Mouse (Mus musculus): Measurements from ENCODE around the gene Xkrx. TPM values are rescaled to one million over a fixed set of nuclear protein-coding genes. Genes with fewer than 3 reads are reported as not detected.

Gene Xkrx
- polyA plus RNA-seq, 1 experiment from 2014 or later, result 0.09 TPM

DNA sequence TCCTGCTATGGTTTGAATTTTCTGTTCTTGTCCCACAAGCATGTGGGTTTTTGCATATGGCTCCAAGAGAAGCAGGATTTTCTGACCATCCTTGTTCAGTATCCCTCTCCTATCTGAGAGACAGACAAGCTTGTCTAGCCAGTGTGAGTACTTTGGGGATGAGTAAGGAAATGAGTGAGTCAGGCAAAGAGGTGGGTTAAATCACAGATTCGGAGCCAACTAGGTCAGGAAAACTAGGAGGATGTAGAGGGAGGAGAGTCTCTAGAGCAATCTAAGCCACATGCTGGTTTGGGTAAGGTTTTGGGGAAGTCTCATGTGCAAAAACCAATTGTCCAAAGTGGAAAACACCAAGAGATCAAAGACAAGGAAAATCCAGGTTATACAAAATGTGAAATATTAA is 20.3 kb downstream of the Xkrx start:
- no peak overlapping the region for H3K4me2 ChIP-seq
- no peak for ATAC-seq (ENCODE audit: low read depth)
- no peaks in the 10 kb centered on the region for H3K27me3 ChIP-seq
- WGBS (ENCODE audit: insufficient replicate concordance), result 50% methylated on average over 1 of the region's 1 CpGs
- H3K4me3 ChIP-seq (replicated peaks), result no peak overlapping the region
- H3K9ac ChIP-seq, result no peak overlapping the region
- H3K9me3 ChIP-seq (replicated peaks), result no peaks in the 10 kb centered on the region
- DNase-seq, result no peak
- no peaks in the 10 kb centered on the region for H3K36me3 ChIP-seq
- no peak overlapping the region for H3K27ac ChIP-seq
- H3K4me1 ChIP-seq (replicated peaks), result 0 out of 2 replicates have a peak, but pooled peaks cover 2% of the 10 kb centered on the region

GRCm38 (mm10) chrX:134140024-134140423 is 21.9 kb downstream of the Xkrx start:
- ATAC-seq (ENCODE audit: low read depth) (no peak), DNase-seq (no peak)
- H3K27me3 ChIP-seq, result no peaks in the 10 kb centered on the region
- no peak overlapping the region for H3K9ac ChIP-seq
- H3K27ac ChIP-seq, result no peak overlapping the region
- no peak overlapping the region for H3K4me3 ChIP-seq (replicated peaks)
- H3K4me2 ChIP-seq, result no peak overlapping the region
- H3K4me1 ChIP-seq (replicated peaks), result 0 out of 2 replicates have a peak, but pooled peaks cover 2% of the 10 kb centered on the region
- H3K9me3 ChIP-seq (replicated peaks), result no peaks in the 10 kb centered on the region
- 63% methylated on average over 6 of the region's 6 CpGs for WGBS (ENCODE audit: insufficient replicate concordance)
- H3K36me3 ChIP-seq, result no peaks in the 10 kb centered on the region

DNA sequence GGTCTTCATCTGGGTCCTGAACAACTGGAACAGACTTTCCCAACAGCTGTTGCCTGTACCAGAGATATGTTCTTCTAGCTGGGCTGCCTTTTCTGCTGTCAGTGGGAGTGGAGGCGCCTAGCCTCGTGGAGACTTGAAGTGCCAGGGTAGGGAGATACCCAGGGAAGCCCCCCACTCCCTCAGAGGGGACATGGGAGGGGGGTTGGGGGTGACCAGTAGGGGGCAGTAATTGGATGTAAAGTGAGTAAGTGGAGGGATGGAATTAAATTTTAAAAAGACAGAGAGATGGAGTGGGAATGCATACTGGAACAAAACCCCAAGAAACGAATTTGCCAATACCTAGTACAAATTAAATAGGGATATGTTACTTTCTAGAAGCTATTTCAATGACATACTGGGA is 28.1 kb downstream of the Xkrx start:
- H3K4me3 ChIP-seq (replicated peaks), result no peak overlapping the region
- 36% methylated on average over 3 of the region's 3 CpGs for WGBS (ENCODE audit: insufficient replicate concordance)
- H3K27ac ChIP-seq, result no peak overlapping the region
- ATAC-seq (ENCODE audit: low read depth), result no peak
- no peak overlapping the region for H3K9ac ChIP-seq
- no peaks in the 10 kb centered on the region for H3K9me3 ChIP-seq (replicated peaks)
- DNase-seq, result no peak
- H3K4me2 ChIP-seq, result no peak overlapping the region
- H3K4me1 ChIP-seq (replicated peaks), result no peaks in the 10 kb centered on the region
- H3K36me3 ChIP-seq, result no peaks in the 10 kb centered on the region
- no peaks in the 10 kb centered on the region for H3K27me3 ChIP-seq

DNA sequence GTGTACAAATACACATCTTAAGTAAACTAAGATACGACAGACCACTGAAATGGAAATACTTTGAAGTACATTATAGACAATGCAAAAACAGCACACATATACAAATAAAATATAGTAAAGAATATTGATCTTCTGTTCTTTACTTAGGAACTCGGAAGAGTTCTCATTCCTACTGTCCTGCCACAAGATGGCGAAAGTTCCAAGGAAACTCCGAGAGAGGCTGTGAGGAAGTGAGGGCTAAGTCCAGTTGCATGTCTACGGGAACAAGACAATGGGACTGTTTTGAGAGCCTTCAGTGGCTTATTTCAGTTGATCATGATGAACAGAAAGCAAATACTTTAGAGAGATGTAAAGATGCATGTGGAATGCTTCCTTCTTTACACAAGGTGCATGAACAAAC is 29.6 kb downstream of the Xkrx start:
- Histone ChIP-seq H3K4me3 (replicated peaks) (no peak overlapping the region), H3K9ac (no peak overlapping the region), H3K27ac (no peak overlapping the region), H3K4me2 (no peak overlapping the region), H3K27me3 (no peaks in the 10 kb centered on the region; the same call in 1 of the 2 replicates), H3K4me1 (replicated peaks) (no peaks in the 10 kb centered on the region), H3K9me3 (replicated peaks) (no peaks in the 10 kb centered on the region), H3K36me3 (no peaks in the 10 kb centered on the region)
- DNase-seq, result no peak
- 29% methylated on average over 5 of the region's 5 CpGs for WGBS (ENCODE audit: insufficient replicate concordance)
- ATAC-seq (ENCODE audit: low read depth), result no peak

- no peak overlapping the region for H3K4me3 ChIP-seq (replicated peaks)
- no peak overlapping the region for H3K27ac ChIP-seq
- H3K36me3 ChIP-seq, result no peaks in the 10 kb centered on the region
- DNase-seq, result no peak
- ATAC-seq (ENCODE audit: low read depth), result no peak
- H3K27me3 ChIP-seq, result peaks cover 5% of the 10 kb centered on the region; the same call in 1 of the 2 replicates
- H3K4me1 ChIP-seq (replicated peaks), result no peaks in the 10 kb centered on the region
- H3K4me2 ChIP-seq, result no peak overlapping the region
- 51% methylated on average over 3 of the region's 3 CpGs for WGBS (ENCODE audit: insufficient replicate concordance)
- H3K9me3 ChIP-seq (replicated peaks), result no peaks in the 10 kb centered on the region
- H3K9ac ChIP-seq, result no peak overlapping the region
Observed at GRCm38 (mm10) chrX:134128549-134128948, 33.3 kb downstream of the Xkrx start.

DNA sequence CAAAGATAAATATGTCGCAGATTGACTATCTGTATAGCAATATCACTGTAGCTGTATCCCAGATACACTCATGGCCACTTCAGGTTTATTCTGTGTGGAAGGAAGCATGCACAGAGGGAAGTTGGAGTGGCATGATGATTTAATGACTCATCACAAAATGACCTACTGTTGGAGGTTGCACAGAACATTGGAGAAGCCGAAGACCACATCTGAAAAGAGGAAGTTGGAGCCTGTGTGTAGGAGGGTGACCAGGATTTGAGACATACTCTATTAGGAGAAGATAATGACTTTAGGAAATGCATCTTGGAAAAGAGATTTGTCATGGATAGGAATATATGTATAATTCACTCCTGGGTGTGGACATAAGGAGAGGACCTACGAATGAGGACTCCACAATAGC is 45.5 kb downstream of the Xkrx start:
- ATAC-seq (ENCODE audit: low read depth) (no peak), DNase-seq (no peak)
- no peak overlapping the region for H3K4me3 ChIP-seq (replicated peaks)
- no peak overlapping the region for H3K4me2 ChIP-seq
- no peaks in the 10 kb centered on the region for H3K4me1 ChIP-seq (replicated peaks)
- H3K9ac ChIP-seq, result no peak overlapping the region
- H3K36me3 ChIP-seq, result no peaks in the 10 kb centered on the region
- WGBS (ENCODE audit: insufficient replicate concordance), result 35% methylated on average over 3 of the region's 3 CpGs
- no peaks in the 10 kb centered on the region for H3K27me3 ChIP-seq
- H3K9me3 ChIP-seq (replicated peaks), result no peaks in the 10 kb centered on the region
- no peak overlapping the region for H3K27ac ChIP-seq

DNA sequence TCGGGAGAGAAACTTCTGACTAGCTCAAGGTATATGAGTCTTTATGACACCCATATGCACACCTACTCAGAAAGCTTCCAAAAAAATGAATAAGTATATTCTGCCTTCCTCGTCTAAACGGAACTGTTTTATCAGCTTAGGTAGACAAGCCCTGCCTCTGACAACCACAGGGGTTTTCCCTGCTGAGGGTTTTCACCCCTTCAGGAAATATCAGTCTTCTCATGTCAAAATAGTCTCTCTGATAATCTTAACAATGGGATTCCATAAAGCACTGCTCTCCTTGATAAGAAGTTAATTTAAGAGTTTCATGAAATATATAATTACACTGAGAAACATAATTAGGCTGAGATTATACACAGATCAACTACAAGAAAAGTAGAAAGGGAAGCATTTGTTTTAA is 50.1 kb downstream of the Xkrx start:
- H3K9ac ChIP-seq, result no peak overlapping the region
- H3K4me3 ChIP-seq (replicated peaks), result no peak overlapping the region
- ATAC-seq (ENCODE audit: low read depth) (no peak), DNase-seq (no peak)
- H3K4me2 ChIP-seq, result no peak overlapping the region
- no peaks in the 10 kb centered on the region for H3K9me3 ChIP-seq (replicated peaks)
- H3K27ac ChIP-seq, result no peak overlapping the region
- H3K27me3 ChIP-seq, result no peaks in the 10 kb centered on the region
- 23% methylated on average over 3 of the region's 3 CpGs for WGBS (ENCODE audit: insufficient replicate concordance)
- no peaks in the 10 kb centered on the region for H3K36me3 ChIP-seq
- no peaks in the 10 kb centered on the region for H3K4me1 ChIP-seq (replicated peaks)

- Histone ChIP-seq H3K36me3 (no peaks in the 10 kb centered on the region), H3K4me3 (replicated peaks) (no peak overlapping the region), H3K4me2 (no peak overlapping the region), H3K4me1 (replicated peaks) (no peaks in the 10 kb centered on the region), H3K27me3 (no peaks in the 10 kb centered on the region), H3K9ac (no peak overlapping the region), H3K27ac (no peak overlapping the region), H3K9me3 (replicated peaks) (no peaks in the 10 kb centered on the region)
- ATAC-seq (ENCODE audit: low read depth) (no peak), DNase-seq (no peak)
- WGBS (ENCODE audit: insufficient replicate concordance), result 58% methylated on average over 2 of the region's 2 CpGs
Observed at GRCm38 (mm10) chrX:134102641-134103040, 59.2 kb downstream of the Xkrx start.

Other genes starting within 250 kb of the Xkrx start
- 1.4 and 1.7 TPM in 2 replicates for gene Sytl4, start 180.3 kb downstream of the Xkrx start, polyA plus RNA-seq (2015; fragmentation: Nextera tagmentation; extraction: Ambion mirVana)
- gene Cstf2, start 102.9 kb downstream of the Xkrx start, polyA plus RNA-seq (2015; fragmentation: Nextera tagmentation; extraction: Ambion mirVana), result 25.3 and 32.1 TPM in 2 replicates
- gene Arl13a, start 25.4 kb upstream of the Xkrx start, polyA plus RNA-seq (2015; fragmentation: Nextera tagmentation; extraction: Ambion mirVana), result not detected in 2 replicates
- gene Nox1, start 59.9 kb upstream of the Xkrx start, polyA plus RNA-seq (2015; fragmentation: Nextera tagmentation; extraction: Ambion mirVana), result not detected in 2 replicates
- gene Trmt2b, start 114.9 kb upstream of the Xkrx start, polyA plus RNA-seq (2015; fragmentation: Nextera tagmentation; extraction: Ambion mirVana), result 8.7 and 10.6 TPM in 2 replicates
- gene Tmem35a, start 133.1 kb upstream of the Xkrx start, polyA plus RNA-seq (2015; fragmentation: Nextera tagmentation; extraction: Ambion mirVana), result 0.47 and 1.0 TPM in 2 replicates
- 24.0 and 27.0 TPM in 2 replicates for gene Cenpi, start 146.0 kb upstream of the Xkrx start, polyA plus RNA-seq (2015; fragmentation: Nextera tagmentation; extraction: Ambion mirVana)
- 0.07 and 0.20 TPM in 2 replicates for gene Drp2, start 242.5 kb upstream of the Xkrx start, polyA plus RNA-seq (2015; fragmentation: Nextera tagmentation; extraction: Ambion mirVana)